Mouse (Mus musculus) forebrain, embryonic 15.5 days (tissue): ENCODE results near the gene Cope. TPM values are rescaled to one million over a fixed set of nuclear protein-coding genes. Genes with fewer than 3 reads are reported as not detected.

Source experiments
- ATAC-seq: fragments of 200-750 bp; cut with Nextera tagmentation; replicated peaks from 2 replicates; pipeline ENCODE4 v1.8.0; 2017; ENCODE audit warnings: mild to moderate bottlenecking, moderate TSS enrichment, moderate library complexity
- H3K27ac ChIP-seq: fragments of 300-500 bp; sonication (generic); replicated peaks from 2 replicates; pipeline ENCODE4 v1.5.1; 2015; ENCODE audit warnings: mild to moderate bottlenecking, inconsistent platforms
- H3K27me3 ChIP-seq: fragments of 300-500 bp; sonication (generic); 2 replicates; pipeline ENCODE4 v1.6.1; 2015; ENCODE audit warnings: inconsistent platforms
- H3K36me3 ChIP-seq: fragments of 300-500 bp; sonication (generic); 2 replicates; pipeline ENCODE4 v1.6.1; 2015; ENCODE audit warnings: mild to moderate bottlenecking, inconsistent platforms
- H3K4me1 ChIP-seq: fragments of 300-500 bp; sonication (generic); 2 replicates; pipeline ENCODE4 v1.6.1; 2015; ENCODE audit warnings: inconsistent platforms
- H3K4me2 ChIP-seq: fragments of 300-500 bp; sonication (generic); replicated peaks from 2 replicates; pipeline ENCODE4 v1.6.1; 2015; ENCODE audit warnings: mild to moderate bottlenecking, inconsistent platforms
- H3K4me3 ChIP-seq: fragments of 300-500 bp; sonication (generic); 2 replicates; pipeline ENCODE4 v1.5.1; 2015; ENCODE audit warnings: mild to moderate bottlenecking, inconsistent platforms
- H3K9ac ChIP-seq: fragments of 300-500 bp; sonication (generic); replicated peaks from 2 replicates; pipeline ENCODE4 v1.6.1; 2015; ENCODE audit warnings: mild to moderate bottlenecking, inconsistent platforms
- H3K9me3 ChIP-seq: fragments of 300-500 bp; sonication (generic); 2 replicates; pipeline ENCODE4 v1.6.1; 2016; ENCODE audit warnings: inconsistent platforms
- WGBS: fragments of 180-500 bp; shearing (Covaris S2); methylation state at CpG from one replicate; pipeline ENCODE4 v1.1.7; 2015; ENCODE audit warnings: mixed read lengths; 5-methylcytosine and 5-hydroxymethylcytosine counted together
- polyA plus RNA-seq: library from polyadenylated mRNA; unstranded; fragments of >200 nt; fragmentation: Nextera tagmentation; extraction: Ambion mirVana; gene quantifications from 2 replicates; pipeline ENCODE4 v1.2.1, GENCODE M21; 2015

Cope gene
- polyA plus RNA-seq, 1 experiment from 2014 or later = 271 TPM

DNA sequence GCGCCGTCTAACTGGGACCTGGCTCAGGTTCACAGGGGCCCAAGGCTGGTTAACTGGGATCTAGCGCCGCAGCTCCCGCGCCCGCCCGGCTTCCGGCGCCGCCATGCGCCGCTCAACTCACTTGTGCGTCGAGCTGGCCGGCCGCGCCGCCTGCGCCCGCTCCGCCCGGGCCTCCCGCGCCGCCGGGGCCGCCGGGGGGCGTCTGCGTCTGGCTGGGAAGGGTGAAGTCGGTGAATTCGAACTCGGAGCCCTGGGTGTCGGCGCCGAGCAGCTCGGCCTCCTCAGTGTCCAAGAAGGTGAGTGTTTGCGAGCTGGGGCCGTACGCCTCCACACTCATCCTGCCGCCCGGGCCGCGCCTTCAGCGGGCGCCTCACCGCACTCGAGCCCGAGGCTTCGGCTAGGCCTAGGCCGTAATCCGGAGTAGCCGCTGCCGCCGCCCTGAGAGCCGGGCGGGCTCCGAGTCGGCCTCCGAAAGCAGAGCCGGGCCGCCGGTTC, 50.4 kb downstream of the Cope start:
- Histone ChIP-seq H3K9me3 (no peaks in the 10 kb centered on the region), H3K4me2 (peak overlapping the region; percentile 95), H3K27me3 (no peaks in the 10 kb centered on the region), H3K27ac (peak overlapping the region; percentile 90), H3K36me3 (no peaks in the 10 kb centered on the region), H3K4me1 (peaks cover 49% of the 10 kb centered on the region), H3K9ac (peak overlapping the region; percentile 90), H3K4me3 (peak overlapping the region; percentile 100)
- peak; percentile 65 for ATAC-seq
- under 1% methylated on average over 61 of the region's 64 CpGs for WGBS

- Histone ChIP-seq H3K27ac (peak within 1 kb of the TSS; percentile 90), H3K9me3 (no peaks in the 10 kb centered on the region), H3K9ac (peak within 1 kb of the TSS; percentile 90), H3K4me2 (peak within 1 kb of the TSS; percentile 95), H3K27me3 (no peaks in the 10 kb centered on the region), H3K4me1 (peaks cover 42% of the 10 kb centered on the region), H3K36me3 (no peaks in the 10 kb centered on the region), H3K4me3 (peak within 1 kb of the TSS; percentile 100)
- WGBS = under 1% methylated on average over 49 of the region's 69 CpGs
- peak; percentile 87 for ATAC-seq
Measured at GRCm38 (mm10) chr8:70353194-70353817, 51.0 kb downstream of the Cope start, which contains the start of gene Upf1. Gene Upf1 (minus strand): TSS chr8:70353278.

- Histone ChIP-seq H3K4me2 (peak overlapping the region; percentile 69), H3K9me3 (no peaks in the 10 kb centered on the region), H3K27ac (peak overlapping the region; percentile 86), H3K9ac (peak overlapping the region; percentile 55), H3K4me3 (peak overlapping the region; percentile 100), H3K36me3 (no peaks in the 10 kb centered on the region), H3K4me1 (peaks cover 39% of the 10 kb centered on the region), H3K27me3 (no peaks in the 10 kb centered on the region)
- ATAC-seq = no peak
- WGBS = 69% methylated on average over 4 of the region's 4 CpGs
Measured at GRCm38 (mm10) chr8:70354004-70354403, 51.7 kb downstream of the Cope start.

DNA sequence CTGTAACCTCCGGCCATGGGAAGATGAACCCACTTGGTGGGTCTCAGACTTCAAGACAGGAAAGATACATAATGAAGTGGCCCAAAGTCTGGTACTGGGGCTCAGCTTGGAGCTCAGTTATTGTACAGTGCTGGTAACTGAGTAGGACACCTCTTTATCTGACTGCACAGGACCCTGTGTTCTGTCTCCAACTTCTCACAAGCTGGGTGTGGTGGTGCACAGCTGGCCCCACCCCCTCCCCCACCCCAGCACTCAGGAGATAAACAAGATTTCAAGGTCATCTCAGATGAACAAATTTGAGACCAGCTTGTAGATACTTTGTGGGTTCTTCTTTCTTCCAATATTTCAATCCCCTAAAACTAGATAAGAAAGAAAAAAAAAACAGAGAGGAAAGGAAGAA, 53.8 kb downstream of the Cope start:
- Histone ChIP-seq H3K4me2 (no peak overlapping the region), H3K9ac (no peak overlapping the region), H3K9me3 (no peaks in the 10 kb centered on the region), H3K4me3 (no peak overlapping the region), H3K4me1 (peaks cover 22% of the 10 kb centered on the region), H3K36me3 (no peaks in the 10 kb centered on the region), H3K27me3 (no peaks in the 10 kb centered on the region), H3K27ac (no peak overlapping the region)
- ATAC-seq = no peak
- 96% methylated on average over 1 of the region's 1 CpGs for WGBS

DNA sequence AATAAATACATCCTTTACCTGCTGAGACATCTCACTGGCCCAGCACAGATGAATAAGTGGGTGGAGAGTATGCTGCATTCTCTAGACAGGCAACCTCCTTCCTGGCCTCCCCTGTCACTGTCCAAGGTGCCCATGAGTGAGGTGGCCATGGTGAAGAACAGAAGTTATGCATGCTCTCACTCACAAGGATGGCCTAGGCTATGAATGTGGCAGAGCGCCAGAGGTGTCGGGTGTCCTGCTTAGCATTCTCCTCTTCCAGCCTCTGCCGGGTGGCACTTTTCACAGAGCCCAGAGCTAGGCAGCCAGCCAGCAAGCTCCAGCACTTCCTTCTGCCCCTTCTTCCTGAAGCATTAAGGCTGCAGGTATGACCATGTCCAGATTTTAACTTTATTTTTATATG, 57.1 kb downstream of the Cope start:
- no peaks in the 10 kb centered on the region for H3K27me3 ChIP-seq
- no peak overlapping the region for H3K27ac ChIP-seq
- WGBS = 26% methylated on average over 3 of the region's 3 CpGs
- H3K4me2 ChIP-seq = no peak overlapping the region
- H3K9ac ChIP-seq = no peak overlapping the region
- H3K4me1 ChIP-seq = no peaks in the 10 kb centered on the region
- H3K4me3 ChIP-seq = no peak overlapping the region
- no peak for ATAC-seq
- no peaks in the 10 kb centered on the region for H3K36me3 ChIP-seq
- H3K9me3 ChIP-seq = no peaks in the 10 kb centered on the region

GRCm38 (mm10) chr8:70360769-70361168, 58.5 kb downstream of the Cope start:
- Histone ChIP-seq H3K27ac (no peak overlapping the region), H3K9ac (no peak overlapping the region), H3K4me3 (no peak overlapping the region), H3K4me1 (no peaks in the 10 kb centered on the region), H3K9me3 (no peaks in the 10 kb centered on the region), H3K36me3 (no peaks in the 10 kb centered on the region), H3K27me3 (no peaks in the 10 kb centered on the region), H3K4me2 (no peak overlapping the region)
- 51% methylated on average over 4 of the region's 4 CpGs for WGBS
- no peak for ATAC-seq

DNA sequence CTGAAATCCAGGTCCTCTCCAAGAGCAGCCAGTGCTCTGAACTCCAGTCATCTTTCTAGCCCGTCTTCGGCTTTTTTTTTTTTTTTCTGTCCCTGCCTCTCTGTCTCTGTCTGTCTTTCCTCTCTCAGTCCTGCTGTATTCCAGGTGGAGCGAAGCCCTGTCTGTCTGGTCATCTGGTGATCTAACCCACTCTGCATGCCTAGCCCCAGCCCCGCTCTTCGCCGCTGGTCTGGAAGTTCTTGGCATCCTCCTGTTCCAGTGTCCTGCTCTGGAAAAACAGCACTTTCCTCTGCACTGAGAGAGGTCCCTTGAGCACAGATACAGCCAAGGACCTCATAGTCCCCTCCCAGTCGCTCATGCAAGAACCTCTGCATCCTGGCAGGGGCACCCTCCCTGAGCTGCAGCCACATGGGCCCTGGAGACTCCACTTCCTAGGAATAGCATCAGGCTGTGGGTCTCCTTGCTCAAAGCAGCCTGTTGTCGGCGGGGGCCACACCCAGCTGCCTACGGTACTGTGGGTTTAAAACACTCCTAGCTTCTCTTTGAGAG, 59.2 kb downstream of the Cope start:
- H3K27me3 ChIP-seq = no peaks in the 10 kb centered on the region
- no peak for ATAC-seq
- no peaks in the 10 kb centered on the region for H3K9me3 ChIP-seq
- no peak overlapping the region for H3K4me3 ChIP-seq
- H3K4me2 ChIP-seq = no peak overlapping the region
- H3K4me1 ChIP-seq = no peaks in the 10 kb centered on the region
- no peak overlapping the region for H3K27ac ChIP-seq
- WGBS = 82% methylated on average over 10 of the region's 10 CpGs
- no peak overlapping the region for H3K9ac ChIP-seq
- H3K36me3 ChIP-seq = no peaks in the 10 kb centered on the region

Other genes with a start within 250 kb of the Cope start
- gene Tm6sf2, start 229.6 kb upstream of the Cope start, polyA plus RNA-seq = 1.3 and 1.5 TPM in 2 replicates
- gene Hapln4, start 219.1 kb upstream of the Cope start, polyA plus RNA-seq = 0.15 and 0.38 TPM in 2 replicates
- 144 and 152 TPM in 2 replicates for gene Ncan, start 181.6 kb upstream of the Cope start, polyA plus RNA-seq
- gene Nr2c2ap, start 171.2 kb upstream of the Cope start, polyA plus RNA-seq = 43.0 and 43.3 TPM in 2 replicates
- gene Rfxank, start 163.4 kb upstream of the Cope start, polyA plus RNA-seq = 11.5 and 13.4 TPM in 2 replicates
- 48.4 and 50.3 TPM in 2 replicates for gene Borcs8, start 163.0 kb upstream of the Cope start, polyA plus RNA-seq
- gene Mef2b, start 162.8 kb upstream of the Cope start, polyA plus RNA-seq = 0.22 and 0.23 TPM in 2 replicates
- gene Tmem161a, start 130.2 kb upstream of the Cope start, polyA plus RNA-seq = 54.2 and 58.1 TPM in 2 replicates
- 3.8 and 4.4 TPM in 2 replicates for gene Slc25a42, start 90.2 kb upstream of the Cope start, polyA plus RNA-seq
- gene Sugp2, start 68.3 kb upstream of the Cope start, polyA plus RNA-seq = 83.3 and 85.6 TPM in 2 replicates
- gene Armc6, start 68.1 kb upstream of the Cope start, polyA plus RNA-seq = 90.3 and 94.5 TPM in 2 replicates
- 52.5 and 55.7 TPM in 2 replicates for gene Homer3, start 19.7 kb upstream of the Cope start, polyA plus RNA-seq
- 52.2 and 53.8 TPM in 2 replicates for gene Ddx49, start within 50 bp of the Cope start, polyA plus RNA-seq
- 31.3 and 31.9 TPM in 2 replicates for gene Cers1, start 13.3 kb downstream of the Cope start, polyA plus RNA-seq
- 0.87 and 5.1 TPM in 2 replicates for gene Gdf1, start 27.3 kb downstream of the Cope start, polyA plus RNA-seq
- 17.5 and 17.8 TPM in 2 replicates for gene Upf1, start 50.8 kb downstream of the Cope start, polyA plus RNA-seq
- gene Comp, start 71.0 kb downstream of the Cope start, polyA plus RNA-seq = 0.14 TPM in 1 of 2 replicates, not detected in the other
- gene Crtc1, start 137.1 kb downstream of the Cope start, polyA plus RNA-seq = 41.0 and 42.2 TPM in 2 replicates
- gene Klhl26, start 174.4 kb downstream of the Cope start, polyA plus RNA-seq = 19.3 and 21.4 TPM in 2 replicates
- gene Tmem59l, start 184.8 kb downstream of the Cope start, polyA plus RNA-seq = 70.2 and 75.0 TPM in 2 replicates
- gene Crlf1, start 190.6 kb downstream of the Cope start, polyA plus RNA-seq = 4.3 and 5.3 TPM in 2 replicates
- 164 and 176 TPM in 2 replicates for gene Rex1bd, start 204.2 kb downstream of the Cope start, polyA plus RNA-seq
- gene Uba52, start 208.3 kb downstream of the Cope start, polyA plus RNA-seq = 724 and 839 TPM in 2 replicates
- gene Fkbp8, start 225.2 kb downstream of the Cope start, polyA plus RNA-seq = 433 and 440 TPM in 2 replicates
- gene Kxd1, start 225.4 kb downstream of the Cope start, polyA plus RNA-seq = 49.8 and 50.2 TPM in 2 replicates
- gene Ell, start 236.9 kb downstream of the Cope start, polyA plus RNA-seq = 17.4 and 19.2 TPM in 2 replicates